Comparison of ENCODE assay signal across 1 mouse cellular context in genomic region chr7:19755851-19756786, GRCm38 (mm10).
TF ChIP-seq lines count a peak whose summit lies in the region.

No protein-coding gene starts in this region.

TF ChIP-seq in MEL, 35 proteins besides CTCF, POLR2A, EP300 and RAD21:
- TF ChIP-seq USF1 (IDR thresholded peaks at IDR 0.05; ENCODE audit: low read depth, low read length) (peak; percentile 54; the same call in 1 of the 2 replicates), ELF1 (IDR thresholded peaks at IDR 0.05; ENCODE audit: low read depth, low read length) (no peak)
